Mouse (Mus musculus) embryonic fibroblast, embryonic 13.5 days (primary cell): ENCODE measurements at regions not wholly inside any gene's neighbourhood (a gene's known extent, or its start where the extent isn't known, plus 50 kb on each side); places are given as distances from the start of the nearest gene placed in this dataset.

Experiments
- CTCF ChIP-seq: IDR thresholded peaks from 2 replicates; pipeline ENCODE4 v1.5.1; 2011; ENCODE audit warnings: mild to moderate bottlenecking, control low read depth, low read length, moderate library complexity, borderline replicate concordance; ENCODE audit not compliant: insufficient read depth
- POLR2A ChIP-seq: IDR thresholded peaks from 2 replicates; pipeline ENCODE4 v1.6.1; 2011; ENCODE audit warnings: low read depth, mild to moderate bottlenecking, control low read depth, low read length, moderate library complexity

DNA sequence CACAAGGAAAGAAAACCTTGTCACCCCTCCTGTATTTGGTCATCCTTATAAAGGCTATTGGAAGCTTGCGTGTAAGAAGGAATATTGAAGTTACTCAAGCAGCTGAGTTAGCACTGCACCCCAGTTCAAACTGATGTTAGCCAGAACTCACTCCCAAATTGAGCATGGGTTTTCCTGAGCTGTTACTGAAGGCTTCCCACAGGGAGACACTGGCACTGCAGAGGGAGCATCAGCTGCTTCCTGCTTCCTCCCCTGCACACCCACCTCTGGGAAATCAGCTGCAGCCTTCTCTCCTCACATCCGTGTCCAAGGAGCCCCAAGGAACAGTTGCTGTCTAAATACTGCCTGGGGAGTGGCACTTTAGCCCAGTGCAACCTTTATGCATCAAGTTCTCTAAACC, 163.2 kb upstream of the 1700066M21Rik start:
- TF ChIP-seq POLR2A (no peak), CTCF (no peak)
